Mouse (Mus musculus): ENCODE results near the gene Mindy4b-ps.

The Mindy4b-ps gene

GRCm38 (mm10) chr3:58798676-58799075 is 23.4 kb downstream of the Mindy4b-ps start:
- no peak for TF ChIP-seq GATA4 (IDR thresholded peaks at IDR 0.05; ENCODE audit: insufficient replicate concordance, low read length)

GRCm38 (mm10) chr3:58798245-58798644 is 23.9 kb downstream of the Mindy4b-ps start:
- TF ChIP-seq GATA4 (IDR thresholded peaks at IDR 0.05; ENCODE audit: insufficient replicate concordance, low read length), result no peak

GRCm38 (mm10) chr3:58789473-58789872 is 32.6 kb downstream of the Mindy4b-ps start:
- TF ChIP-seq GATA4 (IDR thresholded peaks at IDR 0.05; ENCODE audit: insufficient replicate concordance, low read length), result no peak

GRCm38 (mm10) chr3:58789033-58789432 is 33.1 kb downstream of the Mindy4b-ps start:
- TF ChIP-seq GATA4 (IDR thresholded peaks at IDR 0.05; ENCODE audit: insufficient replicate concordance, low read length), result no peak

- no peak for TF ChIP-seq GATA4 (IDR thresholded peaks at IDR 0.05; ENCODE audit: insufficient replicate concordance, low read length)
These were observed 35.6 kb downstream of the Mindy4b-ps start for GRCm38 (mm10) chr3:58786470-58786869.

- no peak for TF ChIP-seq GATA4 (IDR thresholded peaks at IDR 0.05; ENCODE audit: insufficient replicate concordance, low read length)
These were observed 36.2 kb downstream of the Mindy4b-ps start for GRCm38 (mm10) chr3:58785863-58786262.

GRCm38 (mm10) chr3:58784219-58785092 is 37.7 kb downstream of the Mindy4b-ps start:
- TF ChIP-seq GATA4 (IDR thresholded peaks at IDR 0.05; ENCODE audit: insufficient replicate concordance, low read length), result no peak

GRCm38 (mm10) chr3:58783602-58784218 is 38.4 kb downstream of the Mindy4b-ps start:
- no peak for TF ChIP-seq GATA4 (IDR thresholded peaks at IDR 0.05; ENCODE audit: insufficient replicate concordance, low read length)

- no peak for TF ChIP-seq GATA4 (IDR thresholded peaks at IDR 0.05; ENCODE audit: insufficient replicate concordance, low read length)
These were observed 65.7 kb downstream of the Mindy4b-ps start for GRCm38 (mm10) chr3:58756429-58756828.

GRCm38 (mm10) chr3:58755769-58756168 is 66.3 kb downstream of the Mindy4b-ps start:
- TF ChIP-seq GATA4 (IDR thresholded peaks at IDR 0.05; ENCODE audit: insufficient replicate concordance, low read length), result no peak

GRCm38 (mm10) chr3:58754361-58754760 is 67.8 kb downstream of the Mindy4b-ps start:
- no peak for TF ChIP-seq GATA4 (IDR thresholded peaks at IDR 0.05; ENCODE audit: insufficient replicate concordance, low read length)

- TF ChIP-seq GATA4 (IDR thresholded peaks at IDR 0.05; ENCODE audit: insufficient replicate concordance, low read length), result no peak
These were observed 70.1 kb downstream of the Mindy4b-ps start for GRCm38 (mm10) chr3:58751818-58752620.

- no peak for TF ChIP-seq GATA4 (IDR thresholded peaks at IDR 0.05; ENCODE audit: insufficient replicate concordance, low read length)
These were observed 73.4 kb downstream of the Mindy4b-ps start for GRCm38 (mm10) chr3:58748724-58749123.

GRCm38 (mm10) chr3:58747924-58748323 is 74.2 kb downstream of the Mindy4b-ps start:
- TF ChIP-seq GATA4 (IDR thresholded peaks at IDR 0.05; ENCODE audit: insufficient replicate concordance, low read length), result no peak

- TF ChIP-seq GATA4 (IDR thresholded peaks at IDR 0.05; ENCODE audit: insufficient replicate concordance, low read length), result no peak
These were observed 82.6 kb downstream of the Mindy4b-ps start for GRCm38 (mm10) chr3:58739536-58739935.

Data from liver, adult (tissue).